Mouse (Mus musculus): Measurements from ENCODE around the gene Kdelr1.
A peak's percentile ranks its signal among the peaks of the same experiment; 100 is the strongest.

Gene Kdelr1

GRCm38 (mm10) chr7:45872624-45873023 lies at the start of gene Kdelr1:
Kdelr1 (plus strand) TSS chr7:45872772.
- DNase-seq, result peak; percentile 87 to 88

DNA sequence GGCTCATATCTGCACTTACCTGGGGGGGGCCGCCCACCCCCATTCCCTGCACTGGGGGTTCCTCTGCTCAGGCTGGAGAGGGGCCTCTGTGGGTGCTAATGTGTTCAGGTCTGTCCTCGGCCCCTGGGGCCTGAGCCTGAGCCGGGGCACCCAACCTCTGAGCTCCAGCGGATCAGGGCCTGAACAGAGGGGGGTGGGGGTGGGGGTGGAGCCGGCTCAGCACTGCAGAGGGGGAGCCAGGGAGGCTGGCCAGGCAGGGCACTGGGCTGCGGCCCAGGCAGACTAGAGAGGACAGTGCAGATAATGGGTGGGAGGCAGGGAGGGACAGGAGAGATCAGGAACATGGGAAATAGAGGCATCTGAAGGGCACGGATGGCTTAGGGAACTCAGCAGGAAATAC lies 48.0 kb upstream of the Kdelr1 start, which contains the start of gene Kcnj14:
Gene Kcnj14, minus strand, starts transcription at position 185 of the 400 bp plus-strand sequence.
- no peak for DNase-seq

- DNase-seq, result no peak
Observed at GRCm38 (mm10) chr7:45826631-45827030, 45.9 kb upstream of the Kdelr1 start.

DNA sequence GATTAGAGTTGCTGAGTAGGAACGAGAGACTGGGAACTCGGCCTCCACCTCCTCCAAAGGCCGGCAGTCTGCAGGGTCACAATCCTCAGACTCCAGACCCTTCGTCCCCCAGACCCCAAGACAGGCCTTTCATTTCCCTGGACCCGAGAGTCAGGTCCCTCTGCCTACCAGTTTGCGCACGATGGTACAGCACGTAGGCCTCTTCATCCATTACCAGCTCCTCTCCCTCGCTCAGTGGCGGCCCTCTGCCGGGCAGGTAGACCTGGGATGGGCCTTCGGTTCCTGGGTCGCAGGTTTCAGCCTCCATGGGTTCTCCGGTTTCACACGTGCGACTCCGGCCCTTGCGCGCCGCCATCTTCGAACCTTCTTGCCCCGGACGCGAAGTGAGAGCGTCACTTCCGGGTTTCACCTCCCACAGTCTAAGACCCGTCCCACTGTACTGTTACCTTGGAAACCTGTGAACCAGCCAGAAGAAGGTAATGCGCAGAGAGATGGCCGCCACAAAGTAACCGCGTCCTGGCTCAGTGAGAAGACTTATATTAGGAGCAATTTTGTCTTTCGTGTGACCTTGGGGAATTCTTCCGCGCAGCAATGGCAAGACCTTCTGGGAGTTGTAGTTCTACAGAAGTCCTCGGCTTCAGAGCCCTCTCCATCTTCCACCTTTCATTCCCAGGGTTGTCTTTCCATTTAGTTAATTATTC lies 42.0 kb upstream of the Kdelr1 start, which contains the start of gene Grwd1:
Gene Grwd1, minus strand, starts transcription at position 518 of the 701 bp plus-strand sequence.
- DNase-seq, result peak; percentile 79 to 86

DNA sequence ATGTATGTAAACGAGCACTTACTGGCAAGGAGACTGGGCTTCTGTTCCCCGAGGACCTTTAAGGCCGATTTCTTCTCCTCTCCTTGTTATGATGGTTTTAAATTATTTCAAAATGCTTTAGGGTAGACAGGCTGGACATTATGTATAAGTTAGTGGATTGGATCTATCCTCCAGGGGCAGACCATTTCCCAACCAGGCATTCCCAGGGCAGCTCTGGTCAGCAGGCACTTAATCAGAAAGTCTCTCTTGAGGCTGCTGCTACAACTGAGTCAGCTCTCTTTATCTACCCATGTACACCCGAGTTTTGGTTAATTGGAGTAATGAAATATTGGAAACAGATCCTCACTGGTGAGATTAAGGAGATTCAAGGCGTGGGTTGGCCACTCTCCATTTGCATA lies 41.4 kb upstream of the Kdelr1 start:
- no peak for DNase-seq

DNA sequence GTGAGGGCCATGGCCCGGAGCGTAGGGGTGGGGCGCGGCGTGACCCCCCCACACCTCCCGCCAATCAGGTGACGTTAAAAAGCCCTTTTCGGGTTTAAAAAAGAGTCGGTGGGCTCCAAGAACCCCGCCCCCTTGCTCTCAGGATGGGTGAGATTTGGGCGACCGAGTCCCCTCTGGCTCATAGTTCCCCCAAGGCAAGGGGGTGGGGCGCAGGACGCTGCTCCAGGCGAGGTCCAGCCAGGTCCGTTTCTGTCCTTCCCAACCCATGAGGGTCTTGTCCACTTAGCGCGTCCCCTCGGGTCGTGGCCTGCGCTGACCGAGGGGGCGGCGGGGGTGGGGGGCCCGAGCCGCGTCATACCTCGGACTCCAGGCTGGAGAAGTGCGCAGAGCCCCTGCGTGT lies 40.1 kb upstream of the Kdelr1 start:
- DNase-seq, result no peak

- DNase-seq, result no peak
Observed at GRCm38 (mm10) chr7:45833148-45833790, 39.3 kb upstream of the Kdelr1 start.

- no peak for DNase-seq
Observed at GRCm38 (mm10) chr7:45833924-45834323, 38.6 kb upstream of the Kdelr1 start.

DNA sequence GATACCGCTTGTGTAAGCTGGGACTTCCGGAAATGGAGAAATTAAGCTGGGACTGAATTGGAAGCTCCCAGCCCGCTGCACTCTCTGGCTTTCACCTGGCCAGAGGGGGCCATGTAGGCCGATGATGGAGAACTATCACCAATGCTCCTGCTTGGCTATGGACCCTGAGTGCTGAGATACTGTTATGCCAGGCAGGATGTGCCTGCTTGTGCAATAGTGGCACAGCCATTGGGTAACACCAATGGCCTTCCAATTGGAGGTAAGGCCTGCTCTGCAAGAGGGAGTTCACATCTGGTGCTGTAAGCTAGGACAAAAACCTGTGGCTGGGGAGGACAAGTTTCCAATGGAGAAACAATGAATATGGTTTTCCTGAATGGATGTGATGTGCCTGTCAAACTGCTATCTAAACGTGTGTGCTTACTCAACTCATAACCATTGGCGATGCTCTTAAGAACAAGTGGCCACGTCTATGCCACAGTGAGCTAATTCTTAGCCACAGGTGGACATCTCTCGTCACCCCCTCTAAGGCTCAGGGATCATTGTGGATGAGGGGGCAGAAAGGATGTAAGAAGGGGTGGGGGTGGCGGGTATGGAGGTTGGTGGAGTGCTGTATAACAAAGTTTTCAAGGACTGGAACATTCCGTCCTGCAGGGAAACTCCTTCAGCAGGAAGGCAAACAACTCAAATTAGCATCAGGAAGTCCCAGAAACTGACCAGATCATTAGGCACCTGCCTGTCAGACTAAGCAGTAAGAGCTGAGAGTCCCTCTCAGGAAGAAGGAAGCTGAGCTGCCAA lies 29.4 kb upstream of the Kdelr1 start:
- DNase-seq, result no peak

DNA sequence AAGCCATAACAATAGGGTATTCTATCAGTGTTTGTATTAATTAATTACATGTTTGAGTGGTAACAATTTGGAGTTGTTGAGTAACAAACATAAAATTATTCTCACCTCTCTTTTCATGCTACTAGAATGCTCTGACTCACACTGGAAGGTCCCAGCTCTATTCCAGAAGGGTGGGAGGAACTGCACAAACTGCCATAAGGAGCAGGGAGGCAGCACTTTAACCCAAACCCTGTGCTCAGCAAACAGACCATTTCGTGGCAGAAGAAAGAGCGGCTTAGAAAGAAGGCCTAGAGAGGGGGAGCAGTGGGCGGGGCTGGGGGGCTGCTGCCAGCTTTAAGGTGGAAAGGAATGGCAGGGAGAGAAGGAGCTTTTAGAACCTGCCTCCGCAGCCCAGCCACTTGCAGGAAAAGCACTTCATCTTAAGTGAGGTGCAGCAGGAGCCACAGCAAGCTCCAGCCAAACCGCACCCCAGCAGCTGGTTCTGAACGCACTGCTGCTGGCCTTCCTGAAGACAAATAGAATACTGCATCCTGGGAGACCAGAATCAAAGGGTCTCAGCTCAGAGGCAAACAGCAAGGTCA lies 24.0 kb upstream of the Kdelr1 start:
- no peak for DNase-seq

DNA sequence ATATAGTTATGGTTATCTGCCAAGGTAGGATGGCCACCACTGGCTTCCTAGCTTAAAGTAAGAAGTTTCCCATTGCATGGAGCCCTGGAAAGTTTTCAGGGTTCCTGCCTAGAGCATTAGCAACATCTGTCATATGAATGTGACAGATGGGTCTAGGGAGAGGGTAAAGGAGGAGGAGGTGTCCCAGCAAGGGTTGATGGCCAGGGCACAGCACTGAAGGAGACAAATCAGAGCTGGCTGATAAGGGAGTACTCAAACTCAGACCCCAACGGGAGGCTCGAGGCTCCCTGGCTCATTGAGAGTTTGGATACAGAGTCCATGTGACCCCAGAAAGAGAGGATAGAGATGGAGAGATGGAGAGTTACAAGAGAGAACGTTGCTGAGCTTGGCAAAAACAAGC lies 21.9 kb upstream of the Kdelr1 start:
- DNase-seq, result no peak

GRCm38 (mm10) chr7:45853089-45853488 lies 19.5 kb upstream of the Kdelr1 start:
- no peak for DNase-seq

- peak; percentile 50 to 57 for DNase-seq
Observed at GRCm38 (mm10) chr7:45856950-45857901, 15.3 kb upstream of the Kdelr1 start.

DNA sequence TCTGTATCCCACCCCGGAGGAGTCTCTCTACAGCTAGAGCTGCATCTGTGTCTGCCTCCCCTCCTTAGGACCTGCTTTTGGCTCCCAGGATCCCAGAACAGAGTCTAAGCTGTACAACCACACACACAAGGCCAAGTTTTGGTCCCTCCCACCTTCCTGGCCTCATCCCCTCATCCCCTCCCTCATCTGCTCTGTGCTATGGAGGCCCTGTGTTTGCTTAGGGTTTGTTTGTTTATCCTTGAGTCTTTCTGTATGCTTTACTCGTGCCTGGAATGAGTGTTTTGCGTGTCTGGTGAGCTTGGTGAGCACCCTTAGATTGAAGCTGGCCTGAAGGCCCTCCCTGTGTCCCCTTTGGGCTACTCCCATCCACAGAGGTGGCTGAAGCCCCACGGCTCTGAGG lies 13.6 kb upstream of the Kdelr1 start:
- DNase-seq, result no peak

GRCm38 (mm10) chr7:45862804-45863203 lies 9.8 kb upstream of the Kdelr1 start:
- no peak for DNase-seq

GRCm38 (mm10) chr7:45864435-45864834 lies 8.1 kb upstream of the Kdelr1 start:
- DNase-seq, result no peak

DNA sequence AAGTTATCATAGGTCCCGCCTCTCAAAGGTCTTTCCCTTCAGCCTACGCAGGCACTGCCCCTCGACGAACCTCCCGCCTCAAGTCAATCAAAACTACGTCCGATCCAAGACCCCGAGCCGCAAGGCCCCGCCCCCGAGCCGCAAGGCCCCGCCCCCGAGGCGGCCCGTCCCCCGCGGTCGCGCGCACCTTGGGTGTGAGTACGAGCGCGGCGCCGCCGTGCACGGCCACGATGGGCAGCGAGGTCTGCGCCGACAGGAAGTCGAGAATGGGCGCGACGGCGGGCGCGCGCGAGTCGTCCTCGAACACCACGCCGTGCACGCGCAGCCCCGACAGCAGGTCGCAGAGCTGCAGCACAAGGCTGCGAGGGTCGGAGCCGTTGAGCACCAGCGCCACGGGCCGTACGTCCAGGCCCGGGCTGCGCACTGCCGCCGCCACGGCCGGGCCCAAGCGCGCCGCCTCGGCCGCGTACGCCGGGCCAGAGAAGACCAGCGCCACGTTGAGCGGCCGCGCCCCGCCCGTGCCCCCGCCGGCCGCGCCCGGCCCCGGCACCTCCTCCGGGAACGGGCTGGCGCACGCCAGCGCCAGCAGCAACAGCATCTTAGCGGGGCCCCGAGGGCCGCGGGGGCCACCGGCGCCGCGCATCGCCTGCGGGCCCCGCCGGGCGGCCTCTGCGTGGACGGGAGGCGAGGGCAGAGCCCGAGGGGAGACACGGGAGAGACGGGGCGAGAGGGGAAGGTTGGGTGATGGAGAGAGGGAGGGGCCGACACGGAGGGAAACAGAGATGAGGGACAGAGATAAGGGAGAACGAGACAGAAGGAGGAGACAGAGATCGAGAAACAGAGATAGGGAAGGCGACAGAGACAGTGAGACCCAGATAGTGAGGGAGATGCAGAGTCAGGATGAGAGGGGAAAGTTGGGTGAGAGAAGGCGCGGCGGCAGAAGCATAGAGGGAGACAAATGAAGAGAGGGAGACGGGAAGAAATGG lies 6.4 kb upstream of the Kdelr1 start:
- DNase-seq, result peak; percentile 62 to 79

DNA sequence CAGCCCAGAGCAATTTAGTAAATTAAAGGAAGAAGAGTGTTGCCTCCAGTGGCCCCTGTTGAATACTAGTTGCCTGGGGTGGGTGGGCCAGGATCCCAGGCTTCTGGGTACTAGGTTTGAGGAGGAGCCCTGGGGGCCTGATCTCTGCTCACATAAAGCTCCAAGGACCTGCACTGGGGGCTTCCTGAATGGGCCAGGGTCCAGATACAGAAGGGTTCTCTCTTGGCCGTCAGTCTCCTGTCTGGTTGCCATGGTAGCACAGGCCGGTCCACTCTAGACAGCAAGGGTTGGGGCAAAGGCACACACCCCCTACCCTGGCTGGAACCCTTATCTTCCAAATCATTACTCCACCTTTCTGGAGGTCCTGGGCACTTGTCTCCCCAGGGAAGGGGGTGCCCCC lies 4.7 kb upstream of the Kdelr1 start:
- no peak for DNase-seq

DNA sequence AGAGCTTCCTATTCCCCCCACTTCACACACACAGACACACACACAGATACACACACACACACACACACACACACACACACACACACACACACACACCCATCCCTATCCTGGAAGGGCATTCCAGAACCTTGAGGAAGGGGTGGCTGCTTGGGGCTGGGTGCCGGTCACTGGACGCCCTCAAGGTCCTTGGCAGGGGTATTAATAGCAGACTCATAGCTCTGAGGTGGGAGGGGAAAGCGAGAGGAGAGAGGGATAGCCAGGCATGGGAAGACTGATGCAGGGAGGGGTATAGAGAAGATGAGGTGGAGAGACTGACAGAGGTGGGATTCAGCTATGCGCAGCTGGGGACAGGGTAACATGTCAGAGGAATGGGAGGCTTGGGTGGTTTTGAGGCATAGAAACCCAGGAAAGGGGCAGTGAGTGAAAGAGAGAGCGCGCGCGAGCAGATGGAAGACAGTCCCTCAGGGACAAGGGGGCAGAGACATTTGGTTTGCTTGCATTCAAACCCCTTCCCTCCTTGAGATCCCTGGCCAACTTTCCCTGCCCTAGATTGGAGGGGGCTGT lies 3.4 kb upstream of the Kdelr1 start:
- DNase-seq, result no peak

DNA sequence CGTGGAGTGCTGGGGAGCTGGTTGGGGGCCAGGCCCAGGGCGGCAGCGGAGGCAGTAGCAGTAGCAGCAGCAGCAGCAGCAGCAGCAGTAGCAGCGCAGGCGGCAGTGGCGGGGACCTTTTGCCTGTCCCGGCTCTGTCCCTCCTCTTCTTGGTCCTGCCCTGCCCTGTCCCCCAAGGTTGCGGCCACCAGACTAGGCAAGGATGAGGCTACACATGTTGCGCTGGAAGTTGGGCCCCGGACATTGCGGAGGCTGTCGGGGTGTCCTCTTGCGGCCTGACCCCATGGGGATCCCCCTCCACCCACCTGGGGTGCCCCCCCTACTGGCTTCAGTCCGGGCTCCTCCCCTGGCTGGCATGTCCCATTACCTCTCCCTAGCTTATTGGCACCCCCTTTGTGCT lies 2.8 kb upstream of the Kdelr1 start:
- DNase-seq, result no peak

Data from cerebellum, postnatal 36 days (tissue).